Mouse (Mus musculus): ENCODE data around the gene BC107364. TPM values are rescaled to one million over a fixed set of nuclear protein-coding genes. Genes with fewer than 3 reads are reported as not detected.
"Not testable (repeated sequence)": the region's sequence is repeated elsewhere in the genome, so short reads cannot be mapped to it uniquely, and the experiment has no call there.

BC107364 gene
- polyA plus RNA-seq, 1 experiment from 2014 or later, result not detected

DNA sequence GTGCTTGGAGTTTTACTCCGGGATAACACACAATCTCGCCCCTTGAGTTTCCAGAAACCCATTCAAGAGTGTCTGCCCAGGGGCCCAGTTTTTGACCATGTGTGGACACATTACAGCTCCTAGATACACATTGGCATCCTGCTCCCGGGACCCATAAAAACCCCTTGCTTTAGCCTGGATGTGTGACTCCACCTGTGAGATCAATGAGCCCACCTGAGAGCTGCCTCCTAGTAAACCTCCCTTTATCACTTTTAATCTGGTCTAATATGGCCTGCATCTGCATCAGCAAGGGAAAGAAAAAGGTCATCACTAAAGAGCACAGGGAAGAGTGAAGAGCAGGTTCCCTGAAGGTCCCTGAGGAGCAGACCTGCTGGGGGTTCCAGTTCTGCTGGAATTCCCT is 29.8 kb upstream of the BC107364 start:
- ATAC-seq (ENCODE audit: insufficient number of reproducible peaks, low FRiP score, low TSS enrichment, low read depth), result no peak
- Histone ChIP-seq H3K4me3 (ENCODE audit: low read depth, low read length) (no peak overlapping the region), H3K4me1 (ENCODE audit: control insufficient read depth, insufficient read depth, low read length) (peaks cover 3% of the 10 kb centered on the region; the same call in 1 of the 2 replicates), H3K9me3 (ENCODE audit: control insufficient read depth, low read length) (no peaks in the 10 kb centered on the region), H3K4me2 (ENCODE audit: low read depth, severe bottlenecking) (no peak overlapping the region), H3K36me3 (ENCODE audit: control insufficient read depth, insufficient read depth, low read length) (no peaks in the 10 kb centered on the region), H3K9ac (ENCODE audit: low read length) (no peak overlapping the region), H3K27me3 (ENCODE audit: control insufficient read depth, insufficient read depth, low read length) (no peaks in the 10 kb centered on the region), H3K27ac (replicated peaks; ENCODE audit: low read depth, low read length) (no peak overlapping the region)
- DNase-seq (ENCODE audit: low spot score), result no peak
- WGBS, result 84% methylated on average over 3 of the region's 3 CpGs

DNA sequence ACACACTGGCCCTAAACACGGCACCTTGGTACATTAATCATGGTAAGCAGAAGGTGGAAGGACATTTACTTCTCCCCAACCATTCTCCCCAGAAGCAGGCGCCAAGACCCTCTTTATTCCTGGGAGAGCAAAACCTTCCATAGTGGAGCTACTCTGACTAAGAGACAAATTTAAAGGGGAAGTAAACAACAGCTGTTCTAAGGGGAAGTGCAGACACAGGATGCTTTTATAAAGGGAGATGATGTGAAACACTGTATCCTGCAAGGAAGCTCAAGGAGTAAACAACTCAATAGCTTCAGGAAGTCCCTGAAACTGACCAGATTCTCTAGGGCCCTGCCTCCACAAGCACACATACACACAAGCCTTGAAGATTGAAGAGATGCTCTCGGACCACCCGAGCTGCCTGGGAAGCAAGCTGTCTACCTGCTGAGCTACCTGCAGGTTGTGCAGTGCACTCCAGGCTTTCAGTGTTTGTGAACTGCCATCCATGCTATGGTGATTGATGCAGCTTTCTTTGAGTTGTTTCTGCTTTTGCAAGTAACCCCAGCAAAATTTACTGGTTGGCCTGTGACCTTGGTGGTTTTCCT is 28.7 kb upstream of the BC107364 start:
- 86% methylated on average over 4 of the region's 4 CpGs for WGBS
- Histone ChIP-seq H3K4me2 (ENCODE audit: low read depth, severe bottlenecking) (no peak overlapping the region), H3K27me3 (ENCODE audit: control insufficient read depth, insufficient read depth, low read length) (peaks cover 8% of the 10 kb centered on the region), H3K36me3 (ENCODE audit: control insufficient read depth, insufficient read depth, low read length) (no peaks in the 10 kb centered on the region), H3K4me3 (ENCODE audit: low read depth, low read length) (no peak overlapping the region), H3K4me1 (ENCODE audit: control insufficient read depth, insufficient read depth, low read length) (peaks cover 3% of the 10 kb centered on the region; the same call in 1 of the 2 replicates), H3K9ac (ENCODE audit: low read length) (no peak overlapping the region), H3K9me3 (ENCODE audit: control insufficient read depth, low read length) (no peaks in the 10 kb centered on the region), H3K27ac (replicated peaks; ENCODE audit: low read depth, low read length) (no peak overlapping the region)
- ATAC-seq (ENCODE audit: insufficient number of reproducible peaks, low FRiP score, low TSS enrichment, low read depth), result no peak
- no peak for DNase-seq (ENCODE audit: low spot score)

DNA sequence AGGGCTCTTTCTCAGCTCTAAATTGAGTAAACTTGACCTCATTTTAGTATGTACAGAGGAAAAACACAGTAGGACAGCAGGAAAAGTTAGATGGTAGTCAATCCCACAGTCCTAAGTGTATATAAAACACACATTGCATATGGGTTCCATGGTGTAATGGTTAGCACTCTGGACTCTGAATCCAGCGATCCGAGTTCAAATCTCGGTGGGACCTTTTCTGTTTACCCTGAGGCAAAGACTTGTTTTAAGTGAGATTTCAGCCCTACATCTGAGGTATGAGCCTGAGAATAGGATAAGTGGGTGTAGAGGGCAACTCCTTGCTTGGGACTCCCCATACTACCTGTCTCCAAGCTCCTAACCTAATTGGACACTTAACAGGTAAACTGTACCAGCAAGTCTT is 27.1 kb upstream of the BC107364 start:
- Histone ChIP-seq H3K9me3 (ENCODE audit: control insufficient read depth, low read length) (no peaks in the 10 kb centered on the region), H3K4me2 (ENCODE audit: low read depth, severe bottlenecking) (no peak overlapping the region), H3K4me3 (ENCODE audit: low read depth, low read length) (no peak overlapping the region), H3K4me1 (ENCODE audit: control insufficient read depth, insufficient read depth, low read length) (peaks cover 5% of the 10 kb centered on the region; the same call in 1 of the 2 replicates), H3K27me3 (ENCODE audit: control insufficient read depth, insufficient read depth, low read length) (peaks cover 21% of the 10 kb centered on the region), H3K9ac (ENCODE audit: low read length) (no peak overlapping the region), H3K27ac (replicated peaks; ENCODE audit: low read depth, low read length) (no peak overlapping the region), H3K36me3 (ENCODE audit: control insufficient read depth, insufficient read depth, low read length) (no peaks in the 10 kb centered on the region)
- ATAC-seq (ENCODE audit: insufficient number of reproducible peaks, low FRiP score, low TSS enrichment, low read depth) (no peak), DNase-seq (ENCODE audit: low spot score) (no peak)
- WGBS, result 21% methylated on average over 3 of the region's 3 CpGs

DNA sequence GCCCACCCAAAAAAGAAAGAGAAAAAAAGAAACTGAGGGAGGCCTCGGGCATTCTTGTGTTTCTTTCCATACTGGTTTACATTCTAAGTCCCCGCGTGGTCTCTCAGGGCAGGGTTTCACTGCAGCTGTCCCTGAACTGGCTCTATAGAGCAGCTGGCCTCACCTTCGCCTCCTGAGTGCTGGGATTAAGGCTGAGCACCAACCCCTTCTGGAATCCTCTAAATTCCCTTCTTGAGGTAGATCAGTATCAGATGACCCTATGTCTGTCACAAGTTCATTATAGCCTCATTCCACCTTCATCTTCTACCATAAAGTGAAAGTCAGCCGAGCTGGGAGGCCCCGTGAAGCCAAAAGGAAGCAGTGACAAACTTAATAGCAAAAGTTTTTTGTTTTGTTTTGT is 25.5 kb upstream of the BC107364 start:
- Histone ChIP-seq H3K9ac (ENCODE audit: low read length) (no peak overlapping the region), H3K27ac (replicated peaks; ENCODE audit: low read depth, low read length) (no peak overlapping the region), H3K36me3 (ENCODE audit: control insufficient read depth, insufficient read depth, low read length) (no peaks in the 10 kb centered on the region), H3K4me1 (ENCODE audit: control insufficient read depth, insufficient read depth, low read length) (peaks cover 5% of the 10 kb centered on the region; the same call in 1 of the 2 replicates), H3K4me2 (ENCODE audit: low read depth, severe bottlenecking) (no peak overlapping the region), H3K4me3 (ENCODE audit: low read depth, low read length) (no peak overlapping the region), H3K27me3 (ENCODE audit: control insufficient read depth, insufficient read depth, low read length) (peaks cover 28% of the 10 kb centered on the region), H3K9me3 (ENCODE audit: control insufficient read depth, low read length) (no peaks in the 10 kb centered on the region)
- ATAC-seq (ENCODE audit: insufficient number of reproducible peaks, low FRiP score, low TSS enrichment, low read depth) (no peak), DNase-seq (ENCODE audit: low spot score) (no peak)
- WGBS, result 63% methylated on average over 6 of the region's 6 CpGs

DNA sequence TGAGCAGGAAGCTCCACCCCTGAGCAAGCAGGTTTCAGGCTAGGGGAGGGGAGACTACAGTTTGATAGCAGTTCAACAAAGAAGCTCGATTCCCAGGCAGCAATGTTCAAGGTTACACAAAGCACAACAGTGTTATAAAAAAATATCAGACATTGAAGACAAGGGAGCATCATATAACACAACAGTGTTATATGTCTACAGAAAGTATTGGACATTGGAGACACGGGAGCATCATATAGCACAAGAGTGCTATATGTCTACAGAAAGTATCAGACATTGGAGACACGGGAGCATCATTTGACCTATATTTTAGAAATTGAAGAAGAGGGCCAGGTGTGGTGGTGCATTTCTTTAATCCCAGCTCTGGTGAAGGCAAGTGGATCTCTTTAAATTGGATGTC is 25.0 kb upstream of the BC107364 start:
- WGBS, result 52% methylated on average over 3 of the region's 3 CpGs
- no peak overlapping the region for H3K9ac ChIP-seq (ENCODE audit: low read length)
- H3K4me2 ChIP-seq (ENCODE audit: low read depth, severe bottlenecking), result no peak overlapping the region
- no peaks in the 10 kb centered on the region for H3K36me3 ChIP-seq (ENCODE audit: control insufficient read depth, insufficient read depth, low read length)
- H3K4me3 ChIP-seq (ENCODE audit: low read depth, low read length), result no peak overlapping the region
- ATAC-seq (ENCODE audit: insufficient number of reproducible peaks, low FRiP score, low TSS enrichment, low read depth), result no peak
- H3K9me3 ChIP-seq (ENCODE audit: control insufficient read depth, low read length), result no peaks in the 10 kb centered on the region
- H3K27ac ChIP-seq (replicated peaks; ENCODE audit: low read depth, low read length), result no peak overlapping the region
- H3K27me3 ChIP-seq (ENCODE audit: control insufficient read depth, insufficient read depth, low read length), result peaks cover 28% of the 10 kb centered on the region
- H3K4me1 ChIP-seq (ENCODE audit: control insufficient read depth, insufficient read depth, low read length), result peaks cover 5% of the 10 kb centered on the region; the same call in 1 of the 2 replicates
- no peak for DNase-seq (ENCODE audit: low spot score)

DNA sequence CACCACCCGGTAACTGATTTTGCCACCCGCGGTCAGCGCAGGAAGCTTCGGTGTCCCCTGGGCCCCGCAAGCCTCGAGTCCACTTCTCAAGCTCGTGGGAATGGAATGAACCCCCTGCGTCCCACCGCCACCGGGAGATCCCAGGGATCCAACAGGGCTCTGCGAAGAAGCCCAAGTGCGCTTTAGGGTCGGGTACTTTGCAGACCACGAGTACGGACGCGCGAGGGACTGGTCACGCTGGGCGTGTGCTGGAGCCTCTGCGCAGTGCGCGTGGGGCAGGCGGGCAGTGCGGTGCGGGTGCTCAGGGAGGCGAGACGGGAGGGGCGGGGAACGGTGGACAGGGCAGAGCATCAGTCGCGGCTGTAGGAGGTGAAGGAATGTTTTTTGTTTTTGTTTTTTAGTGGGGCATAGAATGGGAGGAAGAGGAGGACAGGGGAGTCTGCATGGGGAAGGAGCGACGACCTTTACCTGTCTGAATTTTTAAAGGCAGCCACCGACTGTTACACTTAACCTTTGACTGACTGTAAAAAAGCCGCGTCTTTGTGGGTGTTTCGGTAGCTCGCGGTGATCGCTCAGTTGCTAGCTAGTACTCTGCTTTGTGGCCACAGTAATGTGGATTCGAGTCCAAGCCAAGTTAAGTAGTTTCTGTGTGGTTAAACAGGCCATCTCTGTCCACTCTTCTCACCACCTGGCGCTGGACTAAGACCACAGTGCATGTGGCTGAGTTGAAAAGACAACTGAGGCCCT is 23.0 kb upstream of the BC107364 start:
- Histone ChIP-seq H3K36me3 (ENCODE audit: control insufficient read depth, insufficient read depth, low read length) (no peaks in the 10 kb centered on the region), H3K9ac (ENCODE audit: low read length) (peak overlapping the region; percentile 34; the same call in 1 of the 2 replicates), H3K4me3 (ENCODE audit: low read depth, low read length) (peak overlapping the region; percentile 40), H3K9me3 (ENCODE audit: control insufficient read depth, low read length) (no peaks in the 10 kb centered on the region), H3K27ac (replicated peaks; ENCODE audit: low read depth, low read length) (no peak overlapping the region), H3K27me3 (ENCODE audit: control insufficient read depth, insufficient read depth, low read length) (peaks cover 28% of the 10 kb centered on the region), H3K4me1 (ENCODE audit: control insufficient read depth, insufficient read depth, low read length) (peaks cover 5% of the 10 kb centered on the region; the same call in 1 of the 2 replicates), H3K4me2 (ENCODE audit: low read depth, severe bottlenecking) (peak overlapping the region; percentile 78)
- DNase-seq (ENCODE audit: low spot score) (peak; percentile 47), ATAC-seq (ENCODE audit: insufficient number of reproducible peaks, low FRiP score, low TSS enrichment, low read depth) (no peak)
- WGBS, result 1% methylated on average over 44 of the region's 44 CpGs

DNA sequence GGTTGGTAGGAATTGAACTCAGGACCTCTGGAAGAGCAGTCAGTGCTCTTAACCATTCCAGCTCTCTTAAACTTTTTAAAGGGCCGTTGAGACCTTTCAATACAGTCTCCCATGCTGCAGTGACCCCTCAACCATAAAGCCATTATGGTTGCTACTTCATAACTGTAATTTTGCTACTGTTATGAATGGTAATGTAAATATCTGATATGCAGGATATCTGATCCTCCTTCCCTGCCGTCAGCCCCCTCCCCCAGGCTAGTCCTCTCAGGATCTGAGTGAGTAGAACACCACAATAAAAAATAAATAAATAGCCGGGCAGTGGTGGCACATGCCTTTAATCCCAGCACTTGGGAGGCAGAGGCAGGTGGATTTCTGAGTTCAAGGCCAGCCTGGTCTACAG is 21.4 kb upstream of the BC107364 start:
- not testable (repeated sequence) for DNase-seq (ENCODE audit: low spot score); H3K27ac ChIP-seq (replicated peaks; ENCODE audit: low read depth, low read length); H3K4me2 ChIP-seq (ENCODE audit: low read depth, severe bottlenecking); ATAC-seq (ENCODE audit: insufficient number of reproducible peaks, low FRiP score, low TSS enrichment, low read depth); H3K9me3 ChIP-seq (ENCODE audit: control insufficient read depth, low read length); H3K4me3 ChIP-seq (ENCODE audit: low read depth, low read length); H3K4me1 ChIP-seq (ENCODE audit: control insufficient read depth, insufficient read depth, low read length); H3K9ac ChIP-seq (ENCODE audit: low read length); H3K36me3 ChIP-seq (ENCODE audit: control insufficient read depth, insufficient read depth, low read length)
- 74% methylated on average over 3 of the region's 3 CpGs for WGBS
- peaks cover 28% of the 10 kb centered on the region for H3K27me3 ChIP-seq (ENCODE audit: control insufficient read depth, insufficient read depth, low read length)

DNA sequence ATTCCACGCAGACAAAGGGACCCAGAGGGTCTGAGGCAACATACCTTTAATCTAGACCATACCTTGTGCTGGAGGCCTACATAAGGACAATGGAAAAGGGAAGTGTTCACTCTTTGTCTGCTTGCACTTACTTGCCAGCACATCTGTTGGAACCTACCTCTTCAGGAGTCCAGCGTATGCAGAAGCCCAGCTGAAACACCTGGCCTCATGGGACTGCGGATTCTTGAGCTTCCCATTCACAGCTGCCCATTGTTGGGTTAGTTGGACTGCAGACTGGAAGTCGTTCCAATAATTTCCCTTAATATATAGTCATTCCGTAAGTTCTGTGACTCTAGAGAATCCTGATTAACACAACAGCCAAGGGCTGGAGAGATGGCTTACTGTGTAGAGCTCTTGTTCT is 20.0 kb upstream of the BC107364 start:
- ATAC-seq (ENCODE audit: insufficient number of reproducible peaks, low FRiP score, low TSS enrichment, low read depth), result no peak
- H3K4me3 ChIP-seq (ENCODE audit: low read depth, low read length), result no peak overlapping the region
- no peak for DNase-seq (ENCODE audit: low spot score)
- H3K27ac ChIP-seq (replicated peaks; ENCODE audit: low read depth, low read length), result no peak overlapping the region
- H3K36me3 ChIP-seq (ENCODE audit: control insufficient read depth, insufficient read depth, low read length), result no peaks in the 10 kb centered on the region
- peaks cover 5% of the 10 kb centered on the region; the same call in 1 of the 2 replicates for H3K4me1 ChIP-seq (ENCODE audit: control insufficient read depth, insufficient read depth, low read length)
- H3K9me3 ChIP-seq (ENCODE audit: control insufficient read depth, low read length), result no peaks in the 10 kb centered on the region
- H3K9ac ChIP-seq (ENCODE audit: low read length), result no peak overlapping the region
- WGBS, result 81% methylated on average over 5 of the region's 5 CpGs
- peaks cover 28% of the 10 kb centered on the region for H3K27me3 ChIP-seq (ENCODE audit: control insufficient read depth, insufficient read depth, low read length)
- H3K4me2 ChIP-seq (ENCODE audit: low read depth, severe bottlenecking), result no peak overlapping the region

Data from limb, embryonic 11.5 days (tissue).